Mouse (Mus musculus) spleen, adult 2 months (tissue): ENCODE data around the gene Plod3.

Experiments
- CTCF ChIP-seq: fragments of 200-500 bp; IDR thresholded peaks from 2 replicates; pipeline ENCODE4 v1.5.1; 2011; ENCODE audit warnings: mild to moderate bottlenecking, inconsistent platforms; ENCODE audit not compliant: insufficient read depth, insufficient read length, insufficient replicate concordance; ENCODE audit errors: extremely low read depth
- POLR2A ChIP-seq: fragments of 200-500 bp; IDR thresholded peaks from 2 replicates; pipeline ENCODE4 v1.6.1; 2011; ENCODE audit warnings: low read depth, low read length, inconsistent platforms

DNA sequence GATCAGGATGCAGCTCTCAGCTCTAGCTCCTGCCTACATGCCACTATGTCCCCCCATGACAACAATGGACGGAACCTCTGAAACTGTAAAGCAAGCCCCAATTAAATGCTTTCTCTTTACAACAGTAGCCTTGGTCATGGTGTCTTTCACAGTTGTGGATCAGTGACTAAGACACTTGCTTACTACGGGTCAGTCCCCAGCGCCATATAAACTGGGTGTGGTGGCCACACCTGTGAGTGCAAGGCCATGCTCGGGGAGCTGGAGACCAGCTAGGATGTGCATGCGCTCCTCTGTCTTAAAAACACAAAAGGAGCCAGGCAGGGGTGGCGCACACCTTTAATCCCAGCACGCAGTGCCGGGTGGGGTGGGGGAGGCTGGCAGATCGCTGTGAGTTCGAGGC, 52.6 kb downstream of the Plod3 start:
- TF ChIP-seq CTCF = no peak
- no peak for TF ChIP-seq POLR2A
